Mouse (Mus musculus): ENCODE data around the gene Trim34a. TPM values are rescaled to one million over a fixed set of nuclear protein-coding genes. Genes with fewer than 3 reads are reported as not detected.
A peak's percentile ranks its signal among the peaks of the same experiment; 100 is the strongest.
"Not testable (repeated sequence)": the region's sequence is repeated elsewhere in the genome, so short reads cannot be mapped to it uniquely, and the experiment has no call there.

Trim34a gene
- polyA plus RNA-seq, 1 experiment: 0.02 TPM

DNA sequence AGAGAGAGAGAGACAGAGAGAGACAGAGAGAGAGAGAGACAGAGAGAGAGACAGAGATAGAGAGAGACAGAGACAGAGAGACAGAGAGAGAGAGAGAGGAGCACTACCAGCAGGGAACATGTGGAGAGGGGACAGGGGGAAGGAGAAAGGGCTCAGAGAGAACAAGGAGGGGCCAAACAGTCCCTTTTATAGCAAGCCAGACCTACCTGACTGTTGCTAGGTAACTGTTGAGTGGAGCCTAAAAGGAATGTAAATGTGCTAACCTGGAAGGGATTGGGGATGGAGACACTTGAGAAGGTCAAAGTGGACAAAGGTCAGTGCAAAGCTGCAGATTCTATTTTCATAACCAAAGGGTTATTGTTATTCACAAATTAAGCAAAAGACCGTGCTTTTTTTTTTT is 641 bp upstream of the Trim34a start:
- Histone ChIP-seq H3K36me3 (ENCODE audit: control insufficient read depth, insufficient read depth) (no peaks in the 10 kb centered on the region), H3ac (ENCODE audit: control insufficient read depth, insufficient read length) (no peak overlapping the region), H3K4me3 (no peak overlapping the region), H3K4me2 (ENCODE audit: low read depth) (peak overlapping the region; percentile 51), H3K27me3 (ENCODE audit: control insufficient read depth, insufficient read depth, insufficient read length) (no peaks in the 10 kb centered on the region), H3K79me2 (ENCODE audit: control insufficient read depth, insufficient read depth) (no peaks in the 10 kb centered on the region)
- TF ChIP-seq MYOD1 (IDR thresholded peaks at IDR 0.05; ENCODE audit: control insufficient read depth in 1 of 3, insufficient read length in 2 of 3, low read depth in 2 of 3) (no peak), MYOG (IDR thresholded peaks at IDR 0.05; ENCODE audit: control insufficient read depth in 1 of 3, insufficient read depth in 1 of 3, insufficient read length in 2 of 3, low read depth in 2 of 3) (no peak), SRF (IDR thresholded peaks at IDR 0.05; ENCODE audit: control insufficient read depth, insufficient read length, low read depth) (no peak), MAX (IDR thresholded peaks at IDR 0.05; ENCODE audit: low read depth) (no peak), REST (IDR thresholded peaks at IDR 0.05; ENCODE audit: insufficient read depth, insufficient read length) (no peak), E2F4 (IDR thresholded peaks at IDR 0.05; ENCODE audit: insufficient read depth) (no peak), POLR2A (IDR thresholded peaks at IDR 0.05; ENCODE audit: insufficient read length, low read depth) (no peak)

GRCm38 (mm10) chr7:104260380-104260779 is 16.1 kb downstream of the Trim34a start:
- H3K4me3 ChIP-seq; H3K36me3 ChIP-seq (ENCODE audit: control insufficient read depth, insufficient read depth); H3K79me2 ChIP-seq (ENCODE audit: control insufficient read depth, insufficient read depth); H3K27me3 ChIP-seq (ENCODE audit: control insufficient read depth, insufficient read depth, insufficient read length); H3ac ChIP-seq (ENCODE audit: control insufficient read depth, insufficient read length); H3K4me2 ChIP-seq (ENCODE audit: low read depth): not testable (repeated sequence)

- not testable (repeated sequence) for H3K79me2 ChIP-seq (ENCODE audit: control insufficient read depth, insufficient read depth); H3K36me3 ChIP-seq (ENCODE audit: control insufficient read depth, insufficient read depth); H3K4me2 ChIP-seq (ENCODE audit: low read depth); H3K27me3 ChIP-seq (ENCODE audit: control insufficient read depth, insufficient read depth, insufficient read length); H3K4me3 ChIP-seq; H3ac ChIP-seq (ENCODE audit: control insufficient read depth, insufficient read length)
Measured at GRCm38 (mm10) chr7:104265335-104265734, 21.1 kb downstream of the Trim34a start.

DNA sequence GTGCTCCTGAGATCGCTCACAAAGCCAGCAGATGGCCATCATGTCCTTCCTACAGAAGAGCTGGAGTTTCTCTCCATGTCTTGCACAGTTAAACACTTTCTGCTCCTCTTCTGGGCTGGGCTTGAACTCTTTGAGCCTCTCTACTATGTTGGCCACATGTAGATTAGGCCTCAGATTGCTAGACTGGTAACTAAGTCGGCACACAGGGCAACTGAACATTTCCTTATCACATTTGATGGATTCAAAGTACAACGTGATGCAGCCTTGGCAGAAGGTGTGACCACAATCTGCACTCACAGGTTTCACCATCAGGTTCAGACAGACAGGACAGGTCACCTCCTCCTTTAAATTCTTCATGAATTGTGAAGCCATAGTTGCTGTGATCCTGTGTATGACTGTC is 35.1 kb downstream of the Trim34a start:
- not testable (repeated sequence) for H3K36me3 ChIP-seq (ENCODE audit: control insufficient read depth, insufficient read depth); H3K4me3 ChIP-seq

DNA sequence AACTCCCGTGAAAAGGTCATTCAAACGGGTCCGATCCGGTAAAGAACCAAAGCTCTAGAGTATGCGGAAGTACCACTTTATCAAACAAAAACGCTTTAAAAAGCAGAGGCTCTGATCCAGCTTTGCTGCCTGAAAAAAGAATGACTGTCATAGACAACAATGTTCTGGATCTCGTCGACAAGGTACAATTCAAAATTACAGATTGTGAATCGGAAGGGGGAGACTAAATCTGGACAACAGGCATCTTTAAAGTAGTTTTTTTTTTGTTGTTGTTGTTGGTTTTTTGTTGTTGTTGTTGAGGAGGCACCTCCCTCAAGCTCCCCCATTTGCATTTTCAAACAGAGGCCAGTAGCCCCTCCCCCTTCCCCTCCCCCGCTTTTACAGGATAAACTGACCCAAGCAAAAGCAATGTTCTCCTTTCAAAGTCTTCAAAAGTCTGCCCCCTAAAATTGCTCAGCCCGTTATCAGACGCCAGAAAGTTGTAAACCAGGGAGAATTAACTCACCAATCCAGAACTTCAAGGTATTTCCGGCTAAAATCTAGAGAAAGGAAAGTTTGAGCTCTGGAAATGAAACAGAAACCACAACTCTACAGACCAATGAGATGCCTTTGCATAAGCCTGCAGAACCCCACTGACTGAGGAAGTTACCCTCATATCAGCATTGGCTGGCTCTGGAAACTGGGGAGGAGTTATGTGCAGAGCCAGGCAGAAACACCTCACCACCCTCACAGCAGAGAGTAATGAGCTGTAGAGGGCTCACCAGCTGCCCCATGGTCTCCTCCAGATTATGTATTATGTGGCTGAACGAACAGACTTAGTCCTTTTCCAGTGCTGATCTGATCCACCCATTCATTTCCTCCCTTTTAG is 43.6 kb downstream of the Trim34a start, which contains the start of gene Trim5:
TSS of gene Trim5 (minus strand) at position 519 of the 868 bp plus-strand sequence.
- not testable (repeated sequence) for H3K79me2 ChIP-seq (ENCODE audit: control insufficient read depth, insufficient read depth); H3ac ChIP-seq (ENCODE audit: control insufficient read depth, insufficient read length); H3K4me3 ChIP-seq; H3K27me3 ChIP-seq (ENCODE audit: control insufficient read depth, insufficient read depth, insufficient read length); H3K4me2 ChIP-seq (ENCODE audit: low read depth); H3K36me3 ChIP-seq (ENCODE audit: control insufficient read depth, insufficient read depth)

More for the DNA sequence above, 35.1 kb downstream of the Trim34a start:
- not testable (repeated sequence) for H3K4me2 ChIP-seq (ENCODE audit: low read depth); H3ac ChIP-seq (ENCODE audit: control insufficient read depth, insufficient read length); H3K79me2 ChIP-seq (ENCODE audit: control insufficient read depth, insufficient read depth); H3K27me3 ChIP-seq (ENCODE audit: control insufficient read depth, insufficient read depth, insufficient read length)

DNA sequence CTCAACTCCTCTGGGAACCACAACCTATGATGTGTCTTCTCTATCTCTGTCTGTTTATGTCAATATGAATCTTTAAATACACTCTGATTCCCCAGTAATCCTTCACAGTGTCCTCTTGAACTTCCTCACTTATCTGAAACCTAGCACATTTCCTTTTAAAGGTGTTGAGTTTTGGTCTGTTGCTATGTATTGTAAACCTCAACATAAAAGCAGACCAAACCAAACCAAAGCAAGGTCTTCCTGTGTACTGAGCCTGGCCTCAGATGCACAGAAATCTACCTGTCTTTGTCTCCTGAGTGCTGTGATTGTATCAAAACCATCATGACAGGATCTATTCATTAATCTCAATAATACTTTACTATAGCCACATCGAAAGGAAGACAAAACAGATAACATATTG is 46.4 kb downstream of the Trim34a start:
- no peak overlapping the region for H3K4me3 ChIP-seq
- no peak overlapping the region for H3ac ChIP-seq (ENCODE audit: control insufficient read depth, insufficient read length)
- TF ChIP-seq E2F4 (IDR thresholded peaks at IDR 0.05; ENCODE audit: insufficient read depth) (no peak), SRF (IDR thresholded peaks at IDR 0.05; ENCODE audit: control insufficient read depth, insufficient read length, low read depth) (no peak), MAX (IDR thresholded peaks at IDR 0.05; ENCODE audit: low read depth) (no peak), REST (IDR thresholded peaks at IDR 0.05; ENCODE audit: insufficient read depth, insufficient read length) (no peak), USF1 (IDR thresholded peaks at IDR 0.05; ENCODE audit: low read depth) (no peak), POLR2A (IDR thresholded peaks at IDR 0.05; ENCODE audit: insufficient read length, low read depth) (no peak), MYOG (IDR thresholded peaks at IDR 0.05; ENCODE audit: control insufficient read depth in 1 of 3, insufficient read depth in 1 of 3, insufficient read length in 2 of 3, low read depth in 2 of 3) (no peak), TCF12 (IDR thresholded peaks at IDR 0.05; ENCODE audit: insufficient read depth, poor library complexity, severe bottlenecking) (no peak), CEBPB (IDR thresholded peaks at IDR 0.05; ENCODE audit: insufficient read depth, poor library complexity, severe bottlenecking) (no peak), MYOD1 (IDR thresholded peaks at IDR 0.05; ENCODE audit: control insufficient read depth in 1 of 3, insufficient read length in 2 of 3, low read depth in 2 of 3) (no peak), POLR2AphosphoS2 (IDR thresholded peaks at IDR 0.05; ENCODE audit: insufficient read length, low read depth) (no peak), TCF3 (IDR thresholded peaks at IDR 0.05; ENCODE audit: insufficient read length, low read depth) (no peak)
- no peaks in the 10 kb centered on the region for H3K27me3 ChIP-seq (ENCODE audit: control insufficient read depth, insufficient read depth, insufficient read length)
- no peak overlapping the region for H3K4me2 ChIP-seq (ENCODE audit: low read depth)
- no peaks in the 10 kb centered on the region for H3K36me3 ChIP-seq (ENCODE audit: control insufficient read depth, insufficient read depth)
- no peaks in the 10 kb centered on the region for H3K79me2 ChIP-seq (ENCODE audit: control insufficient read depth, insufficient read depth)

Measured in myocyte (in vitro differentiated cells).